Mouse (Mus musculus) forelimb bud, embryonic 11.5 days (tissue): ENCODE measurements at regions not wholly inside any gene's neighbourhood (a gene's known extent, or its start where the extent isn't known, plus 50 kb on each side); places are given as distances from the start of the nearest gene placed in this dataset.

ENCODE experiments used
- DNase-seq: peaks from one replicate; pipeline ENCODE4 v3.0.0-alpha.2; 2012; ENCODE audit warnings: low read depth, low spot score

GRCm38 (mm10) chr19:23089081-23089480, 51.9 kb upstream of the Klf9 start:
- DNase-seq, result no peak

GRCm38 (mm10) chr19:23089761-23090514, 51.1 kb upstream of the Klf9 start:
- DNase-seq, result no peak
